Mouse (Mus musculus): ENCODE measurements around the gene AF067061.
"Not testable (repeated sequence)": the region's sequence is repeated elsewhere in the genome, so short reads cannot be mapped to it uniquely, and the experiment has no call there.

AF067061 gene

GRCm38 (mm10) chr13:120262870-120263269, at the start of gene AF067061:
AF067061 (plus strand) TSS chr13:120263114.
- not testable (repeated sequence) for DNase-seq (ENCODE audit: low spot score)

- DNase-seq (ENCODE audit: low spot score): not testable (repeated sequence)
These were observed 47.1 kb upstream of the AF067061 start, which contains the start of gene Gm21762 for GRCm38 (mm10) chr13:120215847-120216246. Gm21762 (minus strand) TSS chr13:120215947.

- not testable (repeated sequence) for DNase-seq (ENCODE audit: low spot score)
These were observed 42.0 kb upstream of the AF067061 start for GRCm38 (mm10) chr13:120220922-120221321.

GRCm38 (mm10) chr13:120223012-120223659, 39.8 kb upstream of the AF067061 start:
- not testable (repeated sequence) for DNase-seq (ENCODE audit: low spot score)

- not testable (repeated sequence) for DNase-seq (ENCODE audit: low spot score)
These were observed 31.1 kb upstream of the AF067061 start for GRCm38 (mm10) chr13:120231798-120232197.

- DNase-seq (ENCODE audit: low spot score): not testable (repeated sequence)
These were observed 30.4 kb upstream of the AF067061 start for GRCm38 (mm10) chr13:120232447-120233049.

- DNase-seq (ENCODE audit: low spot score): not testable (repeated sequence)
These were observed 24.1 kb upstream of the AF067061 start, which contains the start of gene Gm21731 for GRCm38 (mm10) chr13:120238811-120239210. Gm21731 (plus strand) TSS chr13:120239111.

GRCm38 (mm10) chr13:120251208-120251924, 11.5 kb upstream of the AF067061 start:
- not testable (repeated sequence) for DNase-seq (ENCODE audit: low spot score)

- not testable (repeated sequence) for DNase-seq (ENCODE audit: low spot score)
These were observed 3.9 kb upstream of the AF067061 start for GRCm38 (mm10) chr13:120258817-120259658.

GRCm38 (mm10) chr13:120259718-120260117, 3.2 kb upstream of the AF067061 start:
- not testable (repeated sequence) for DNase-seq (ENCODE audit: low spot score)

GRCm38 (mm10) chr13:120277837-120278236, 14.9 kb downstream of the AF067061 start:
- DNase-seq (ENCODE audit: low spot score): not testable (repeated sequence)

GRCm38 (mm10) chr13:120278784-120279183, 15.9 kb downstream of the AF067061 start:
- DNase-seq (ENCODE audit: low spot score): no peak

- DNase-seq (ENCODE audit: low spot score): no peak
These were observed 36.5 kb downstream of the AF067061 start for GRCm38 (mm10) chr13:120299324-120299894.

GRCm38 (mm10) chr13:120299991-120300442, 37.1 kb downstream of the AF067061 start, which contains the start of gene BC147527:
BC147527 (plus strand) TSS chr13:120300392.
- DNase-seq (ENCODE audit: low spot score): no peak

- no peak for DNase-seq (ENCODE audit: low spot score)
These were observed 37.9 kb downstream of the AF067061 start for GRCm38 (mm10) chr13:120300853-120301252.

- no peak for DNase-seq (ENCODE audit: low spot score)
These were observed 47.8 kb downstream of the AF067061 start for GRCm38 (mm10) chr13:120310749-120311148.

- DNase-seq (ENCODE audit: low spot score): no peak
These were observed 50.7 kb downstream of the AF067061 start for GRCm38 (mm10) chr13:120313584-120313983.
